Mouse (Mus musculus) kidney, postnatal 0 days (tissue): ENCODE measurements around the gene Ppp1r16b. TPM values are rescaled to one million over a fixed set of nuclear protein-coding genes. Genes with fewer than 3 reads are reported as not detected.

Experiments used
- ATAC-seq: fragments of 200-750 bp; cut with Nextera tagmentation; replicated peaks from 2 replicates; pipeline ENCODE4 v1.8.0; 2017; ENCODE audit warnings: low read depth, moderate number of reproducible peaks, moderate TSS enrichment, moderate library complexity; ENCODE audit not compliant: low FRiP score
- DNase-seq: peaks from one replicate; pipeline ENCODE4 v3.0.0-alpha.2; 2016; ENCODE audit warnings: low spot score
- H3K27ac ChIP-seq: fragments of 300-500 bp; sonication (generic); 2 replicates; pipeline ENCODE4 v1.5.1; 2014; ENCODE audit warnings: mild to moderate bottlenecking
- H3K27me3 ChIP-seq: fragments of 300-500 bp; sonication (generic); 2 replicates; pipeline ENCODE4 v1.6.1; 2014; ENCODE audit warnings: low read length, mixed read lengths; ENCODE audit not compliant: insufficient read depth
- H3K36me3 ChIP-seq: fragments of 300-500 bp; sonication (generic); 2 replicates; pipeline ENCODE4 v1.6.1; 2014; ENCODE audit warnings: low read length, mixed read lengths; ENCODE audit not compliant: insufficient read depth
- H3K4me1 ChIP-seq: fragments of 300-500 bp; sonication (generic); replicated peaks from 2 replicates; pipeline ENCODE4 v1.6.1; 2014; ENCODE audit warnings: antibody characterized with exemption, low read length, mixed read lengths; ENCODE audit not compliant: insufficient read depth
- H3K4me2 ChIP-seq: fragments of 300-500 bp; sonication (generic); 2 replicates; pipeline ENCODE4 v1.6.1; 2014; ENCODE audit warnings: mild to moderate bottlenecking, low read length, moderate library complexity, mixed read lengths
- H3K4me3 ChIP-seq: fragments of 300-500 bp; sonication (generic); replicated peaks from 2 replicates; pipeline ENCODE4 v1.5.1; 2014; ENCODE audit warnings: low read depth, low read length
- H3K9ac ChIP-seq: fragments of 300-500 bp; sonication (generic); 2 replicates; pipeline ENCODE4 v1.6.1; 2014; ENCODE audit warnings: low read depth, low read length
- H3K9me3 ChIP-seq: fragments of 300-500 bp; sonication (generic); replicated peaks from 2 replicates; pipeline ENCODE4 v1.6.1; 2016; ENCODE audit warnings: low read length, inconsistent platforms, mixed read lengths
- CTCF ChIP-seq: IDR thresholded peaks from 2 replicates; pipeline ENCODE4 v1.5.1; 2016; ENCODE audit warnings: antibody characterized with exemption, low read depth, mild to moderate bottlenecking, moderate library complexity
- WGBS: fragments of 180-500 bp; shearing (Covaris S2); extraction: QIAGEN DNeasy Blood & Tissue Kit; methylation state at CpG from one replicate; pipeline ENCODE4 v1.1.7; 2014; 5-methylcytosine and 5-hydroxymethylcytosine counted together
- polyA plus RNA-seq: library from polyadenylated mRNA; unstranded; fragments of >200 nt; fragmentation: Nextera tagmentation; extraction: Ambion mirVana; gene quantifications from 2 replicates; pipeline ENCODE4 v1.2.1, GENCODE M21; 2015

Gene Ppp1r16b
- polyA plus RNA-seq, 1 experiment from 2014 or later, result 10.1 TPM

DNA sequence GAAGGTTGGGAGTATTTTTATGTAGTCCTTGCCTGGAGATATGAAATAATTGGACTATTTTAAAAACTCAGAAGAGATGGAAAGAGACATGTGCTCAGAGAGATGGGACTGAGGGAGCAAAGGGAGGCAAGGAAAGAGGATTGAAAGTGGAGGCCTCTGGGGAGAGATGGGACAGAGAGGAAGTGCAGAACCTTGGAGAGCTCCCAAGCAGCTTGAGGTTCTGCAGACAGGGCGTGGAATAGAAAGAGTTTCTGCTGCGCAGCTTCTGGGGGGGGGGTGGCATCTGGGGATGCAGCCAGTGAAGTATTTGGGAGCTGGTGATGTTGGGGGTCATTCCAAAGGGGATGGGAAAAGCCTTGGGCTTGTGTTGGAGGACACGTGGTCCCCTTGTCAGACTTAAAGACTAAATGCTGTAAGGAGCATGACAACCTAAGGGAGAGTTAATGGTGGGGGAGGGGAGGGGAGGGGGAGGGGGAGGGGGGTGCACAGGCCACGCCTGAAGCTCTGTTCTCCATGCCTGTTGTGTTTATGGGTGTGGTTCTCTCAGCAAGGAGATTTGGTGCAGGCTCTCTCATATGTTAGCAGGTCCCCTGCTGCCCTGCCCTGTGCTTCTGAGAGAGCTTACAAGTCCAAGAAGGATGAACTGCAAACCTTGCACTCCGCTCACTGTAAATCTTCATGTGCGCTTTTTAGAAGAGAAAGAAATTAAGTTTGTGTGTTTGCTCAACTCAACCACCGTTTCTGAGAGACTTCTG, 63.0 kb downstream of the Ppp1r16b start:
- no peak overlapping the region for H3K4me2 ChIP-seq
- H3K36me3 ChIP-seq, result no peaks in the 10 kb centered on the region
- H3K9me3 ChIP-seq, result no peaks in the 10 kb centered on the region
- no peak overlapping the region for H3K4me3 ChIP-seq
- no peak overlapping the region for H3K9ac ChIP-seq
- H3K27me3 ChIP-seq, result no peaks in the 10 kb centered on the region
- no peak overlapping the region for H3K27ac ChIP-seq
- DNase-seq (peak; percentile 74), ATAC-seq (no peak)
- no peak for TF ChIP-seq CTCF
- WGBS, result 41% methylated on average over 7 of the region's 7 CpGs
- H3K4me1 ChIP-seq, result no peaks in the 10 kb centered on the region

DNA sequence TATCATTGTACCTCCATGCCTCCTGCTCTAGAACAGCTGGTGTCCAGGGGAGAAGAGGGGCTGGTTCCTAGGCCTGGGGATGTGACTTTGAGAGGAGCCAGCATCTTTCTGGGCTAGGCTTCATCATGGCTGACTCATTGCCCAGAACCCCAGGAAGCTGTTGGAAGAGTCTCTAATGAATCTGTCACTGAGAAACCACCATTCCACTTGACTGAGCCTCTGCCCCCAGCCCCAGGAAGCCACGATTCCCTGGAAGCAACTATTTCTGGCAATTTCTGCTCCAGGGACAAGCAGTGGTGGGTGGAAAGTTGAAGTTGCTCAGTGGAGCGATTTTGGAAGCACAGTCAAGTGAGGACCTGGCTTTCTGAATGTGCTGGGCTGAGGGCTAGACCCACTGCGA, 65.7 kb downstream of the Ppp1r16b start:
- H3K27me3 ChIP-seq, result no peaks in the 10 kb centered on the region
- H3K27ac ChIP-seq, result no peak overlapping the region
- H3K36me3 ChIP-seq, result no peaks in the 10 kb centered on the region
- DNase-seq (no peak), ATAC-seq (no peak)
- no peak for TF ChIP-seq CTCF
- no peaks in the 10 kb centered on the region for H3K9me3 ChIP-seq
- H3K4me3 ChIP-seq, result no peak overlapping the region
- no peak overlapping the region for H3K9ac ChIP-seq
- 59% methylated on average over 3 of the region's 3 CpGs for WGBS
- no peaks in the 10 kb centered on the region for H3K4me1 ChIP-seq
- no peak overlapping the region for H3K4me2 ChIP-seq

DNA sequence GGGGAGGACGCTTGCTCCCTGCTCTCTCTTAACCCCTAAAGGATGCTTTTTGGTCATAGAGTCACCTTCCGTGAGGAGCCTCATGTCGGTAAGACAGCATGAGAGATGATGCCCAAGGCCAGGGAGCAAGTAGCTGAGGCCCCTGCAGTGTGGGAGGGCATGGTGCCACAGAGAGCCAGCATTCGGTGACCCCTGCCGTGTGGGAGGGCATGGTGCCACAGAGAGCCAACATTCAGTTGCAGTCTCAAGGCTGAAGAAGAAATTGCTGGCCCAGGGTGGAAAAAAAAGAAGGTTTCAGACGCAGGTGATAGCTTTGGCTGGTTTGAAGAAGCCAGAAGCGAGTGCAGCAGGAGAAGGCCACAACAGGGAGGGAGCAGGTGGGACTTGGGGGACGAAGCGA, 67.3 kb downstream of the Ppp1r16b start:
- Histone ChIP-seq H3K36me3 (no peaks in the 10 kb centered on the region), H3K27me3 (no peaks in the 10 kb centered on the region), H3K9ac (no peak overlapping the region), H3K4me1 (no peaks in the 10 kb centered on the region), H3K4me3 (no peak overlapping the region), H3K4me2 (no peak overlapping the region), H3K27ac (no peak overlapping the region), H3K9me3 (no peaks in the 10 kb centered on the region)
- no peak for TF ChIP-seq CTCF
- 67% methylated on average over 9 of the region's 9 CpGs for WGBS
- ATAC-seq, result no peak
- no peak for DNase-seq

DNA sequence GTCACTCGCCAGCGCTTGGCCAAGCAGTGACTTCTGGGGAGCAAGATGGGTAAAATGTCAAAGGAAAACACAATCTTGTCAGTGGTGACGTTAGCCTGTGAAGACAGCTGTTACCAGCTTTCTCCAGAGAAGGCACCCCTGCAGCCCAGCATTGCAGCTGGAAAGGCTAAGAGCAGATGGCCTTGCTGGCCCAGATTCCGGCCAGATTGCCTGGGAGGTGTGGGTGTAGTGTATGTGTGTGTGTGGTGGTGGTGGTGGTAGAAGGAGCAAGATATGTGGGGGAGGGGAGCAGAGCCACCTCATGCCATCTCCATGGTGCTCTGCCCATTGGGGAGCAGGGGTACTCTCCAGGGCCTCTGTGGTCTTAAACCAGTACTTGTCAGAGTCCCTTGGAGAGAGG, 67.9 kb downstream of the Ppp1r16b start:
- H3K27me3 ChIP-seq, result no peaks in the 10 kb centered on the region
- H3K36me3 ChIP-seq, result no peaks in the 10 kb centered on the region
- no peak overlapping the region for H3K4me3 ChIP-seq
- no peak overlapping the region for H3K9ac ChIP-seq
- H3K4me1 ChIP-seq, result no peaks in the 10 kb centered on the region
- no peak for TF ChIP-seq CTCF
- 0 out of 2 replicates have a peak overlapping the region, but pooled peaks have one; percentile 19 for H3K27ac ChIP-seq
- no peak for DNase-seq
- H3K4me2 ChIP-seq, result no peak overlapping the region
- ATAC-seq, result no peak
- no peaks in the 10 kb centered on the region for H3K9me3 ChIP-seq
- WGBS, result 61% methylated on average over 4 of the region's 4 CpGs

- ATAC-seq, result no peak
- no peak for DNase-seq
- no peaks in the 10 kb centered on the region for H3K9me3 ChIP-seq
- H3K27ac ChIP-seq, result no peak overlapping the region
- H3K27me3 ChIP-seq, result no peaks in the 10 kb centered on the region
- H3K4me3 ChIP-seq, result no peak overlapping the region
- no peak for TF ChIP-seq CTCF
- no peak overlapping the region for H3K9ac ChIP-seq
- WGBS, result 67% methylated on average over 6 of the region's 6 CpGs
- H3K4me2 ChIP-seq, result no peak overlapping the region
- H3K4me1 ChIP-seq, result no peaks in the 10 kb centered on the region
- H3K36me3 ChIP-seq, result no peaks in the 10 kb centered on the region
Measured at GRCm38 (mm10) chr2:158733914-158734313, 68.7 kb downstream of the Ppp1r16b start.

- Histone ChIP-seq H3K4me3 (no peak overlapping the region), H3K27me3 (no peaks in the 10 kb centered on the region), H3K4me2 (no peak overlapping the region), H3K36me3 (no peaks in the 10 kb centered on the region), H3K9ac (no peak overlapping the region), H3K27ac (peak overlapping the region; percentile 13; the same call in 1 of the 2 replicates), H3K9me3 (no peaks in the 10 kb centered on the region), H3K4me1 (no peaks in the 10 kb centered on the region)
- TF ChIP-seq CTCF, result no peak
- ATAC-seq, result no peak
- DNase-seq, result no peak
- WGBS, result 70% methylated on average over 7 of the region's 7 CpGs
Measured at GRCm38 (mm10) chr2:158734500-158735152, 69.4 kb downstream of the Ppp1r16b start.
